In genomic region chr3:67573523-67573922, GRCm38 (mm10) we compare ENCODE assay signal across 12 mouse cellular contexts. TPM values are rescaled to one million over a fixed set of nuclear protein-coding genes. Genes with fewer than 3 reads are reported as not detected.
A peak's percentile ranks its signal among the peaks of the same experiment; 100 is the strongest.
DNase-seq lines count a peak whose midpoint lies in the region; ATAC-seq lines count a peak whose summit lies in the region.
"Had no signal": no experiment of that assay in that cellular context is flagged by ENCODE, and none has a peak within 500 bp of the region (broad histone marks: within the 10 kb centered on the region; RNA-seq: fewer than 3 reads in every experiment).

No protein-coding gene starts in this region.

- ATAC-seq in CD4-positive, CD25-positive, alpha-beta regulatory T cell, adult 4 months, result no peak
- ATAC-seq in granulocyte monocyte progenitor cell, adult 5-6 weeks (replicated peaks; ENCODE audit: poor library complexity, severe bottlenecking), result peak; percentile 65

- DNase-seq in CD4-positive, CD25-positive, alpha-beta regulatory T cell, adult 2 months (ENCODE audit: low read depth, low spot score), result peak; percentile 16
- peak; percentile 31 for DNase-seq in retina, postnatal 1 day
- no peak for DNase-seq in retina, embryonic 14.5 days (ENCODE audit: low spot score)
- DNase-seq in cerebellum, adult 11-12 months, result no peak
- no peak for DNase-seq in frontal cortex, postnatal 36 days (ENCODE audit: low spot score in 2 of 2)
- no peak for DNase-seq in ovary, postnatal 14 days (ENCODE audit: low spot score)
- DNase-seq: kidney, adult 18-20 months; layer of hippocampus, postnatal 36 days had no signal

RNA-seq across cellular contexts. Expression of gene Mfsd1, which starts 9.0 kb away (rescaled TPM):
- polyA plus RNA-seq in CD4-positive, CD25-positive, alpha-beta regulatory T cell, adult 4 months (2017; shearing (Covaris generic)), result 10 to 100 TPM; 30.6 to 33.4 TPM
- 41.5 and 51.5 TPM in 2 replicates for total RNA-seq in granulocyte monocyte progenitor cell, adult 5-6 weeks (2014; fragmentation: Nextera tagmentation)
- total RNA-seq in granulocyte monocyte progenitor cell, adult 5-6 weeks (2017), result 167 and 180 TPM in 2 replicates

RNA-seq across cellular contexts. Expression of gene Rarres1, which starts 58.2 kb away (rescaled TPM):
- polyA plus RNA-seq in CD4-positive, CD25-positive, alpha-beta regulatory T cell, adult 4 months (2017; shearing (Covaris generic)), result not detected
- total RNA-seq in granulocyte monocyte progenitor cell, adult 5-6 weeks (2014; fragmentation: Nextera tagmentation), result not detected in 2 replicates
- 0.15 and 0.26 TPM in 2 replicates for total RNA-seq in granulocyte monocyte progenitor cell, adult 5-6 weeks (2017)
- total RNA-seq: megakaryocyte-erythroid progenitor cell, adult 5-6 weeks had no signal
- polyA plus RNA-seq: myocyte had no signal

Comparison
In these comparisons a context has a peak if more than half of its experiments do, and no peak if none do; other contexts are left out.
1. DNase-seq: peak in CD4-positive, CD25-positive, alpha-beta regulatory T cell, adult 2 months (single experiment) and retina, postnatal 1 day (single experiment); none in retina, embryonic 14.5 days (single experiment), cerebellum, adult 11-12 months (single experiment), frontal cortex, postnatal 36 days (0 of 2) and ovary, postnatal 14 days (single experiment).